Comparison of ENCODE assay signal across 10 mouse cellular contexts in the genomic region with DNA sequence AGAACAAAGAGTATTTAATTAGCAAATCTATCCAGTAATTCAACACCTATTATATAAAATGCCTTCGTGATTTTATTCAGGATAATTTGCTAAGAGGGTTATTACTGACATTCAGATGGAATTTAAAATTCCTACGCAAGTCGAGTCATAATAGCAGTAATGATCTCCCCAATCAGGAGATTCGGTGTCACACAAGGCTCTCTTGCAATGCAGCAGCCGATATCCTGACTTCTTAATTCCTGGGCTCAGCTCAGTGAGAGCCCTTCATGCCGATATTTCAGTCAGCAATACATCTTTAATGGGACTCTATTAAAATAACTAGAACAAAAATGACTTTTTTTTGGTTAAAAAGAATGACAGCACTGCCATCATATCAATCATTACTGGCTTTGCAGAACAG.
"Had no signal": no experiment of that assay in that cellular context is flagged by ENCODE, and none has a peak within 500 bp of the region (broad histone marks: within the 10 kb centered on the region; RNA-seq: fewer than 3 reads in every experiment).

No protein-coding gene starts in this region.

- DNase-seq: kidney, postnatal 36 days; layer of hippocampus, postnatal 36 days; liver, embryonic 13.5 days; lung, adult 2 months; thymus, adult 2 months; thymus, postnatal 14 days had no signal

- H3K36me3 ChIP-seq: liver, embryonic 13.5 days; midbrain, embryonic 12.5 days had no signal

- H3K4me1 ChIP-seq: liver, embryonic 13.5 days; midbrain, embryonic 12.5 days had no signal

- H3K27me3 ChIP-seq: liver, embryonic 13.5 days; midbrain, embryonic 12.5 days had no signal

- H3K4me2 ChIP-seq: liver, embryonic 13.5 days; midbrain, embryonic 12.5 days had no signal

- H3K4me3 ChIP-seq: left cerebral cortex, adult 2 months; liver, embryonic 13.5 days; midbrain, embryonic 12.5 days had no signal

- H3K9me3 ChIP-seq: liver, embryonic 13.5 days; midbrain, embryonic 12.5 days had no signal

- H3K27ac ChIP-seq: kidney, postnatal 0 days; left cerebral cortex, adult 2 months; liver, embryonic 13.5 days; macrophage; midbrain, embryonic 12.5 days had no signal

- H3K9ac ChIP-seq: liver, embryonic 13.5 days; midbrain, embryonic 12.5 days had no signal
